Mouse (Mus musculus): ENCODE results near the gene Ebf1.
A peak's percentile ranks its signal among the peaks of the same experiment; 100 is the strongest.

The Ebf1 gene

GRCm38 (mm10) chr11:44731763-44732162 lies 114.6 kb downstream of the Ebf1 start:
- DNase-seq (ENCODE audit: extremely low spot score, low read depth, low spot score): no peak

GRCm38 (mm10) chr11:44733276-44733675 lies 116.2 kb downstream of the Ebf1 start:
- DNase-seq (ENCODE audit: extremely low spot score, low read depth, low spot score): no peak

GRCm38 (mm10) chr11:44738046-44738445 lies 120.9 kb downstream of the Ebf1 start:
- no peak for DNase-seq (ENCODE audit: extremely low spot score, low read depth, low spot score)

GRCm38 (mm10) chr11:44738820-44739219 lies 121.7 kb downstream of the Ebf1 start:
- no peak for DNase-seq (ENCODE audit: extremely low spot score, low read depth, low spot score)

- DNase-seq (ENCODE audit: extremely low spot score, low read depth, low spot score): no peak
These were observed 123.3 kb downstream of the Ebf1 start for GRCm38 (mm10) chr11:44740278-44741041.

- DNase-seq (ENCODE audit: extremely low spot score, low read depth, low spot score): no peak
These were observed 124.0 kb downstream of the Ebf1 start for GRCm38 (mm10) chr11:44741042-44741491.

- no peak for DNase-seq (ENCODE audit: extremely low spot score, low read depth, low spot score)
These were observed 127.3 kb downstream of the Ebf1 start for GRCm38 (mm10) chr11:44744446-44744845.

GRCm38 (mm10) chr11:44745946-44746345 lies 128.8 kb downstream of the Ebf1 start:
- no peak for DNase-seq (ENCODE audit: extremely low spot score, low read depth, low spot score)

GRCm38 (mm10) chr11:44746731-44747130 lies 129.6 kb downstream of the Ebf1 start:
- no peak for DNase-seq (ENCODE audit: extremely low spot score, low read depth, low spot score)

- DNase-seq (ENCODE audit: extremely low spot score, low read depth, low spot score): no peak
These were observed 132.2 kb downstream of the Ebf1 start for GRCm38 (mm10) chr11:44749309-44749708.

- no peak for DNase-seq (ENCODE audit: extremely low spot score, low read depth, low spot score)
These were observed 137.2 kb downstream of the Ebf1 start for GRCm38 (mm10) chr11:44754336-44754735.

- DNase-seq (ENCODE audit: extremely low spot score, low read depth, low spot score): no peak
These were observed 139.2 kb downstream of the Ebf1 start for GRCm38 (mm10) chr11:44756321-44756720.

- DNase-seq (ENCODE audit: extremely low spot score, low read depth, low spot score): no peak
These were observed 141.7 kb downstream of the Ebf1 start for GRCm38 (mm10) chr11:44758857-44759256.

- no peak for DNase-seq (ENCODE audit: extremely low spot score, low read depth, low spot score)
These were observed 144.2 kb downstream of the Ebf1 start for GRCm38 (mm10) chr11:44761128-44761996.

GRCm38 (mm10) chr11:44763992-44764835 lies 147.1 kb downstream of the Ebf1 start:
- no peak for DNase-seq (ENCODE audit: extremely low spot score, low read depth, low spot score)

- DNase-seq (ENCODE audit: extremely low spot score, low read depth, low spot score): no peak
These were observed 147.9 kb downstream of the Ebf1 start for GRCm38 (mm10) chr11:44764988-44765387.

GRCm38 (mm10) chr11:44766246-44766645 lies 149.1 kb downstream of the Ebf1 start:
- DNase-seq (ENCODE audit: extremely low spot score, low read depth, low spot score): peak; percentile 49

- DNase-seq (ENCODE audit: extremely low spot score, low read depth, low spot score): no peak
These were observed 150.2 kb downstream of the Ebf1 start for GRCm38 (mm10) chr11:44767322-44767721.

- DNase-seq (ENCODE audit: extremely low spot score, low read depth, low spot score): no peak
These were observed 151.2 kb downstream of the Ebf1 start for GRCm38 (mm10) chr11:44768346-44768745.

GRCm38 (mm10) chr11:44770989-44771564 lies 154.0 kb downstream of the Ebf1 start:
- no peak for DNase-seq (ENCODE audit: extremely low spot score, low read depth, low spot score)

GRCm38 (mm10) chr11:44774411-44774810 lies 157.3 kb downstream of the Ebf1 start:
- no peak for DNase-seq (ENCODE audit: extremely low spot score, low read depth, low spot score)

Measured in hindlimb bud, embryonic 11.5 days (tissue).